Mouse (Mus musculus) embryonic fibroblast, embryonic 13.5 days (primary cell): ENCODE results near the gene Nbea.

Experiments used
- CTCF ChIP-seq: IDR thresholded peaks from 2 replicates; pipeline ENCODE4 v1.5.1; 2011; ENCODE audit warnings: mild to moderate bottlenecking, control low read depth, low read length, moderate library complexity, borderline replicate concordance; ENCODE audit not compliant: insufficient read depth
- POLR2A ChIP-seq: IDR thresholded peaks from 2 replicates; pipeline ENCODE4 v1.6.1; 2011; ENCODE audit warnings: low read depth, mild to moderate bottlenecking, control low read depth, low read length, moderate library complexity

- TF ChIP-seq CTCF (no peak), POLR2A (no peak)
Measured at GRCm38 (mm10) chr3:55589402-55589944, 594.0 kb downstream of the Nbea start.
